Mouse (Mus musculus): ENCODE measurements around the gene Ppp2r5a. TPM values are rescaled to one million over a fixed set of nuclear protein-coding genes. Genes with fewer than 3 reads are reported as not detected.

Ppp2r5a gene
- polyA plus RNA-seq, 2 experiments: 30.3 to 40.1 TPM

- H3K36me3 ChIP-seq (ENCODE audit: control insufficient read depth, insufficient read depth, low read length): no peaks in the 10 kb centered on the region
- H3K4me2 ChIP-seq (replicated peaks; ENCODE audit: low read depth, low read length, severe bottlenecking): no peak overlapping the region
- no peak overlapping the region for H3K27ac ChIP-seq (replicated peaks; ENCODE audit: low read depth, low read length)
- no peaks in the 10 kb centered on the region for H3K27me3 ChIP-seq (ENCODE audit: control insufficient read depth, insufficient read depth, low read length)
- no peak for TF ChIP-seq POLR2A (IDR thresholded peaks at IDR 0.05; ENCODE audit: borderline replicate concordance, extremely low read depth, insufficient read depth, insufficient read length)
- DNase-seq (ENCODE audit: low spot score): no peak
- H3K4me1 ChIP-seq (ENCODE audit: control insufficient read depth, insufficient read depth, low read length): peaks cover 11% of the 10 kb centered on the region; the same call in 1 of the 2 replicates
- WGBS: 64% methylated on average over 4 of the region's 4 CpGs
- no peaks in the 10 kb centered on the region for H3K9me3 ChIP-seq (ENCODE audit: control insufficient read depth, low read length)
- no peak for ATAC-seq (ENCODE audit: low FRiP score, low read depth)
- no peak overlapping the region for H3K9ac ChIP-seq (ENCODE audit: low read depth, low read length, severe bottlenecking)
- no peak overlapping the region for H3K4me3 ChIP-seq (replicated peaks; ENCODE audit: low read length)
These were observed 19.1 kb upstream of the Ppp2r5a start for GRCm38 (mm10) chr1:191422164-191422563.

- H3K36me3 ChIP-seq (ENCODE audit: control insufficient read depth, insufficient read depth, low read length): no peaks in the 10 kb centered on the region
- no peak overlapping the region for H3K4me2 ChIP-seq (replicated peaks; ENCODE audit: low read depth, low read length, severe bottlenecking)
- no peak overlapping the region for H3K27ac ChIP-seq (replicated peaks; ENCODE audit: low read depth, low read length)
- no peaks in the 10 kb centered on the region for H3K9me3 ChIP-seq (ENCODE audit: control insufficient read depth, low read length)
- H3K4me3 ChIP-seq (replicated peaks; ENCODE audit: low read length): no peak overlapping the region
- no peak overlapping the region for H3K9ac ChIP-seq (ENCODE audit: low read depth, low read length, severe bottlenecking)
- no peak for DNase-seq (ENCODE audit: low spot score)
- no peak for ATAC-seq (ENCODE audit: low FRiP score, low read depth)
- WGBS: 45% methylated on average over 1 of the region's 1 CpGs
- no peak for TF ChIP-seq POLR2A (IDR thresholded peaks at IDR 0.05; ENCODE audit: borderline replicate concordance, extremely low read depth, insufficient read depth, insufficient read length)
- no peaks in the 10 kb centered on the region for H3K27me3 ChIP-seq (ENCODE audit: control insufficient read depth, insufficient read depth, low read length)
- peaks cover 13% of the 10 kb centered on the region; the same call in 1 of the 2 replicates for H3K4me1 ChIP-seq (ENCODE audit: control insufficient read depth, insufficient read depth, low read length)
These were observed 18.4 kb upstream of the Ppp2r5a start for GRCm38 (mm10) chr1:191421426-191421999.

DNA sequence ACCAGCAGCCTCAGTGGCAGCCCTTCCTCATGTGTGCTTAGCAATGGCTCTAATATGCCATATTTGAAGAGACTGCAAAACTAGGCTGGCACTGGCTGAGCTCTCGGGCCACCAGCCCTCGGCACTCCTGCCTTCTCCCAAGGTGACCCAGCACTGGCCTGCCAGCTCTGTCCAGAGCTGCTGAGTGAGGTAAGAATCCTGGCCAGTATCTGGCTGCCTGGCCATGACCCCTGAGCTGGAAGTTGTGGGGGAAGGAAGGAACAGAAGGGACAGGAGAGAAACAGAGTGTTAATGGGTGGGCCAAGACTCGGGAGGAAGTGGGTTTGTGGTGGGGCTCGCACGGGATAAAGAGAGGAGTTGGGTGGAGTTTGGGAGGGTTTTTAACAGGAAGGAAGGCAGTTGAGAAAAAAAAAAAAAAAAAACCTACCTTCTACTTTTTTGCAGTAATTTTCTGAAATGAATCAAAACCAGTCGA, 17.9 kb upstream of the Ppp2r5a start:
- H3K4me3 ChIP-seq (replicated peaks; ENCODE audit: low read length): no peak overlapping the region
- WGBS: 27% methylated on average over 6 of the region's 6 CpGs
- H3K27ac ChIP-seq (replicated peaks; ENCODE audit: low read depth, low read length): no peak overlapping the region
- H3K36me3 ChIP-seq (ENCODE audit: control insufficient read depth, insufficient read depth, low read length): no peaks in the 10 kb centered on the region
- H3K9ac ChIP-seq (ENCODE audit: low read depth, low read length, severe bottlenecking): no peak overlapping the region
- H3K4me1 ChIP-seq (ENCODE audit: control insufficient read depth, insufficient read depth, low read length): peaks cover 17% of the 10 kb centered on the region
- H3K9me3 ChIP-seq (ENCODE audit: control insufficient read depth, low read length): no peaks in the 10 kb centered on the region
- no peak overlapping the region for H3K4me2 ChIP-seq (replicated peaks; ENCODE audit: low read depth, low read length, severe bottlenecking)
- TF ChIP-seq POLR2A (IDR thresholded peaks at IDR 0.05; ENCODE audit: borderline replicate concordance, extremely low read depth, insufficient read depth, insufficient read length): no peak
- H3K27me3 ChIP-seq (ENCODE audit: control insufficient read depth, insufficient read depth, low read length): no peaks in the 10 kb centered on the region
- ATAC-seq (ENCODE audit: low FRiP score, low read depth) (no peak), DNase-seq (ENCODE audit: low spot score) (no peak)

- H3K9ac ChIP-seq (ENCODE audit: low read depth, low read length, severe bottlenecking): no peak overlapping the region
- H3K27me3 ChIP-seq (ENCODE audit: control insufficient read depth, insufficient read depth, low read length): no peaks in the 10 kb centered on the region
- ATAC-seq (ENCODE audit: low FRiP score, low read depth): no peak
- DNase-seq (ENCODE audit: low spot score): no peak
- H3K4me3 ChIP-seq (replicated peaks; ENCODE audit: low read length): no peak overlapping the region
- H3K9me3 ChIP-seq (ENCODE audit: control insufficient read depth, low read length): no peaks in the 10 kb centered on the region
- H3K27ac ChIP-seq (replicated peaks; ENCODE audit: low read depth, low read length): no peak overlapping the region
- no peak for TF ChIP-seq POLR2A (IDR thresholded peaks at IDR 0.05; ENCODE audit: borderline replicate concordance, extremely low read depth, insufficient read depth, insufficient read length)
- H3K4me1 ChIP-seq (ENCODE audit: control insufficient read depth, insufficient read depth, low read length): peaks cover 17% of the 10 kb centered on the region
- WGBS: 20% methylated on average over 8 of the region's 8 CpGs
- H3K4me2 ChIP-seq (replicated peaks; ENCODE audit: low read depth, low read length, severe bottlenecking): no peak overlapping the region
- no peaks in the 10 kb centered on the region for H3K36me3 ChIP-seq (ENCODE audit: control insufficient read depth, insufficient read depth, low read length)
These were observed 17.1 kb upstream of the Ppp2r5a start for GRCm38 (mm10) chr1:191419991-191420751.

DNA sequence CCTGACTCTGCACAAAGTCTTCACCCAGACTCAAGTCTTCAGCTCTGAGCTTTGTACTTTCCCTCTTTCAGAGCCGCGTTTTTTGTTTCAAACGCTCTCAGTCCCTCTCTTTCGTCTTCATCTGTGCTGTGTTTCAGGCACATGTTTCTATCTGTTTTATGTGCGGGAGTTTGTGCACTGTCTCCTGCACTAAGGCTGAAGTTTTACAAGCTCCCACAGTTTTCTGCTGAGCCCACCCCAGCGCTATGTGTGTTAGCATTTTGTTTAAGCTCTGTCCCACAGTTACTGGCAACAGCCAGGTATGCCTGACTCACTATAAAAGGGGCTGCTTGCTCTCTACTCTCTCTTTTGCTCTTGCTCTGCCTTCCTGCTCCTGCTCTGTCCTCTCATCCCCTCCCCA, 16.3 kb upstream of the Ppp2r5a start:
- Histone ChIP-seq H3K9ac (ENCODE audit: low read depth, low read length, severe bottlenecking) (no peak overlapping the region), H3K27me3 (ENCODE audit: control insufficient read depth, insufficient read depth, low read length) (no peaks in the 10 kb centered on the region), H3K4me3 (replicated peaks; ENCODE audit: low read length) (no peak overlapping the region), H3K4me1 (ENCODE audit: control insufficient read depth, insufficient read depth, low read length) (peaks cover 17% of the 10 kb centered on the region), H3K36me3 (ENCODE audit: control insufficient read depth, insufficient read depth, low read length) (no peaks in the 10 kb centered on the region), H3K9me3 (ENCODE audit: control insufficient read depth, low read length) (no peaks in the 10 kb centered on the region), H3K4me2 (replicated peaks; ENCODE audit: low read depth, low read length, severe bottlenecking) (no peak overlapping the region), H3K27ac (replicated peaks; ENCODE audit: low read depth, low read length) (no peak overlapping the region)
- TF ChIP-seq POLR2A (IDR thresholded peaks at IDR 0.05; ENCODE audit: borderline replicate concordance, extremely low read depth, insufficient read depth, insufficient read length): no peak
- DNase-seq (ENCODE audit: low spot score): no peak
- ATAC-seq (ENCODE audit: low FRiP score, low read depth): peak; percentile 30; the same call in 1 of the 2 replicates
- 44% methylated on average over 6 of the region's 6 CpGs for WGBS

Data from limb, embryonic 14.5 days (tissue).